Mouse (Mus musculus) heart, postnatal 0 days (tissue): ENCODE measurements around the gene E330021D16Rik. TPM values are rescaled to one million over a fixed set of nuclear protein-coding genes. Genes with fewer than 3 reads are reported as not detected.

ENCODE experiments used
- ATAC-seq: fragments of 200-750 bp; cut with Nextera tagmentation; 2 replicates; pipeline ENCODE4 v1.8.0; 2017; ENCODE audit warnings: low read depth, moderate number of reproducible peaks, moderate library complexity; ENCODE audit not compliant: insufficient read depth
- DNase-seq: peaks from one replicate; pipeline ENCODE4 v3.0.0-alpha.2; 2016; ENCODE audit warnings: low spot score
- H3K27ac ChIP-seq: fragments of 300-500 bp; sonication (generic); 2 replicates; pipeline ENCODE4 v1.5.1; 2014; ENCODE audit warnings: low read depth, mild to moderate bottlenecking
- H3K27me3 ChIP-seq: fragments of 300-500 bp; sonication (generic); 2 replicates; pipeline ENCODE4 v1.6.1; 2014; ENCODE audit warnings: low read length, mixed read lengths; ENCODE audit not compliant: control insufficient read depth, insufficient read depth
- H3K36me3 ChIP-seq: fragments of 300-500 bp; sonication (generic); replicated peaks from 2 replicates; pipeline ENCODE4 v1.6.1; 2014; ENCODE audit warnings: low read length, mixed read lengths; ENCODE audit not compliant: control insufficient read depth, insufficient read depth
- H3K4me1 ChIP-seq: fragments of 300-500 bp; sonication (generic); 2 replicates; pipeline ENCODE4 v1.6.1; 2014; ENCODE audit warnings: antibody characterized with exemption; ENCODE audit not compliant: control insufficient read depth, insufficient read depth
- H3K4me2 ChIP-seq: fragments of 300-500 bp; sonication (generic); 2 replicates; pipeline ENCODE4 v1.6.1; 2014; ENCODE audit warnings: low read depth, mild to moderate bottlenecking, low read length, moderate library complexity
- H3K4me3 ChIP-seq: fragments of 300-500 bp; sonication (generic); 2 replicates; pipeline ENCODE4 v1.5.1; 2014; ENCODE audit warnings: low read depth, low read length
- H3K9ac ChIP-seq: fragments of 300-500 bp; sonication (generic); replicated peaks from 2 replicates; pipeline ENCODE4 v1.6.1; 2014; ENCODE audit warnings: low read depth, low read length, mixed read lengths
- H3K9me3 ChIP-seq: fragments of 300-500 bp; sonication (generic); replicated peaks from 2 replicates; pipeline ENCODE4 v1.6.1; 2016; ENCODE audit warnings: low read length; ENCODE audit not compliant: control insufficient read depth
- CTCF ChIP-seq: IDR thresholded peaks from 2 replicates; pipeline ENCODE4 v1.5.1; 2016; ENCODE audit warnings: antibody characterized with exemption, control low read depth, low read depth
- EP300 ChIP-seq: IDR thresholded peaks from 2 replicates; pipeline ENCODE4 v1.6.1; 2016; ENCODE audit warnings: antibody characterized with exemption, low read depth
- WGBS: fragments of 180-500 bp; shearing (Covaris S2); extraction: QIAGEN DNeasy Blood & Tissue Kit; methylation state at CpG from one replicate; pipeline ENCODE4 v1.1.7; 2014; 5-methylcytosine and 5-hydroxymethylcytosine counted together
- polyA plus RNA-seq: library from polyadenylated mRNA; unstranded; fragments of >200 nt; fragmentation: Nextera tagmentation; extraction: Ambion mirVana; gene quantifications from 2 replicates; pipeline ENCODE4 v1.2.1, GENCODE M21; 2015
- total RNA-seq: library from RNA; depleted of rRNA; stranded (reverse); fragments of >200 nt; gene quantifications from 2 replicates; pipeline ENCODE4 v1.2.3, GENCODE M21; 2014; ENCODE audit warnings: low replicate concordance

Gene E330021D16Rik
- total and polyA plus RNA-seq, 2 experiments from 2014 or later, result not detected

DNA sequence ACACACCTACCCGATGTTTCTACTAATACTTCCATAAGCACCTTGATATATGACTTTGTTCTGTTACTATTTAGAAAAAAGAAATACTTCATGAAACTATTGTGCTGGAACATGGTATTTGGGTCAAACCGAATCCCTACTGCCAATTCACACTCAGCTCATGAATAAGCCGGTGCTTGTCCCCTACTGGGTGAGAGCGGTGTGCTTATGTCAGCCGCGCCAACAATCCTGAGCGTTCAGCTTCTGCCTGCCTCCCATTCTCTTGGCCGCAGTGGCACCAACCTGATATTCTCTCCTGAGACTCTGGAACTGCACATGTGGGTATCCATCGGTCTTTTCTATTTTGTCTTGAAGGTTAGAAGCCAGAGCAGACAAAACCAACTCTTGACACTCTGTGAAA is 18.5 kb downstream of the E330021D16Rik start:
- H3K4me1 ChIP-seq, result no peaks in the 10 kb centered on the region
- WGBS, result 89% methylated on average over 9 of the region's 9 CpGs
- no peak for ATAC-seq

DNA sequence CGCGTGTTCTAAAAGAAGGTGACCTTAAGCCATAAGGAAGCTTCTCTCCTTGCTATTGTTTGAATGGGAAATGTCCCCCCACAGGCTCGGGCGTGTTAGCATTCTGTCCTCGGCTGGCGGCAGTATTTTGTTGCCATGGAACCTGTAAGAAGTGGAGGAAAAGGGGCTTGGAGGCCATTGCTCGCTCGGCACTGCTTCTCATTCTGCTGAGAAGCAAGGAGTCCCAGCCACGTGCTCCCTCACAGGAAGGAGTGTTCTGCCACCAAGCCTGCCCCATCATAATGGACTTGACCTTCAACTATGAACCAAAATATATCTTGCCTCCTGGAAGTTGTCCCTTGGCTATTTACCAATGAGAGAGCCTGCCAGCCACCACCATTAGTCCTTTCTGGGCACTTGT is 25.1 kb downstream of the E330021D16Rik start:
- ATAC-seq, result no peak
- H3K4me1 ChIP-seq, result no peaks in the 10 kb centered on the region
- no peak for DNase-seq
- no peak for TF ChIP-seq EP300
- no peak for TF ChIP-seq CTCF
- no peaks in the 10 kb centered on the region for H3K27me3 ChIP-seq
- H3K27ac ChIP-seq, result no peak overlapping the region
- no peak overlapping the region for H3K9ac ChIP-seq
- H3K4me3 ChIP-seq, result no peak overlapping the region
- H3K9me3 ChIP-seq, result peaks cover 7% of the 10 kb centered on the region; the same call in 1 of the 2 replicates
- no peak overlapping the region for H3K4me2 ChIP-seq
- WGBS, result 56% methylated on average over 9 of the region's 9 CpGs
- no peaks in the 10 kb centered on the region for H3K36me3 ChIP-seq

More for the DNA sequence above, 18.5 kb downstream of the E330021D16Rik start:
- Histone ChIP-seq H3K27ac (no peak overlapping the region), H3K36me3 (no peaks in the 10 kb centered on the region), H3K4me2 (no peak overlapping the region), H3K27me3 (no peaks in the 10 kb centered on the region), H3K4me3 (no peak overlapping the region), H3K9ac (no peak overlapping the region), H3K9me3 (peaks cover 7% of the 10 kb centered on the region; the same call in 1 of the 2 replicates)
- TF ChIP-seq EP300 (no peak), CTCF (no peak)
- no peak for DNase-seq

- Histone ChIP-seq H3K4me2 (no peak overlapping the region), H3K4me3 (no peak overlapping the region), H3K36me3 (no peaks in the 10 kb centered on the region), H3K27ac (no peak overlapping the region), H3K9ac (no peak overlapping the region), H3K9me3 (no peaks in the 10 kb centered on the region), H3K4me1 (no peaks in the 10 kb centered on the region), H3K27me3 (no peaks in the 10 kb centered on the region)
- no peak for ATAC-seq
- TF ChIP-seq CTCF (no peak; the same call in 1 of the 2 replicates), EP300 (no peak)
- no peak for DNase-seq
- 64% methylated on average over 7 of the region's 7 CpGs for WGBS
Measured at GRCm38 (mm10) chr6:136385287-136385686, 30.1 kb downstream of the E330021D16Rik start.

DNA sequence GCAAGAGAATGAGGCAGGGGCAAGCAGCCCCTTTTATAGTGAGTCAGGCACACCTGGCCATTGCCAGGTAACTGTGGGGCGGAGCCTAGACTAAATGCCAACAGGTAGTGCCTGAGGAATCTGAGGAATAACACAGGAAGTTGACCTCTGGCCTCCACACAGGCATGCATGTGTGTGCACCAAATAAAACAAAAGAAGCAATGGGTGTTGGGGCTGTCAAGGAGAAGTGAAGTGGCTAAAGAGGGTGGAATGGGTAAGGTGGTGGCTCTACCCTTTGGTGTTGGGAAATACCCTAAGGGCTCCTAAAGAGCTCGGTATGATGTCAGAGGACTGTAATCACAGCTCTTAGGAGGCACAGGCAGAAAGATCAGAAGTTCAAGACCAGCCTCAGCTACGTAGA is 32.2 kb downstream of the E330021D16Rik start:
- no peak for DNase-seq
- Histone ChIP-seq H3K9ac (no peak overlapping the region), H3K4me1 (no peaks in the 10 kb centered on the region), H3K27ac (no peak overlapping the region), H3K36me3 (no peaks in the 10 kb centered on the region), H3K4me3 (no peak overlapping the region), H3K9me3 (no peaks in the 10 kb centered on the region), H3K4me2 (no peak overlapping the region), H3K27me3 (no peaks in the 10 kb centered on the region)
- whole genome bisulfite sequencing, result 79% methylated on average over 3 of the region's 3 CpGs
- TF ChIP-seq CTCF (no peak), EP300 (no peak)
- ATAC-seq, result no peak

- DNase-seq, result no peak
- H3K27me3 ChIP-seq, result no peaks in the 10 kb centered on the region
- H3K36me3 ChIP-seq, result no peaks in the 10 kb centered on the region
- H3K4me3 ChIP-seq, result no peak overlapping the region
- H3K9me3 ChIP-seq, result no peaks in the 10 kb centered on the region
- no peak overlapping the region for H3K4me2 ChIP-seq
- no peak overlapping the region for H3K9ac ChIP-seq
- TF ChIP-seq EP300 (no peak), CTCF (no peak)
- ATAC-seq, result no peak
- H3K4me1 ChIP-seq, result no peaks in the 10 kb centered on the region
- H3K27ac ChIP-seq, result no peak overlapping the region
Measured at GRCm38 (mm10) chr6:136376097-136376496, 39.3 kb downstream of the E330021D16Rik start.

GRCm38 (mm10) chr6:136364430-136365098 is 50.8 kb downstream of the E330021D16Rik start:
- H3K4me3 ChIP-seq, result no peak overlapping the region
- no peak overlapping the region for H3K9ac ChIP-seq
- H3K4me2 ChIP-seq, result no peak overlapping the region
- H3K9me3 ChIP-seq, result no peaks in the 10 kb centered on the region
- 66% methylated on average over 12 of the region's 12 CpGs for WGBS
- H3K27ac ChIP-seq, result no peak overlapping the region
- no peaks in the 10 kb centered on the region for H3K4me1 ChIP-seq
- DNase-seq, result no peak
- no peaks in the 10 kb centered on the region for H3K27me3 ChIP-seq
- no peak for TF ChIP-seq CTCF
- no peak for TF ChIP-seq EP300
- no peak for ATAC-seq
- H3K36me3 ChIP-seq, result no peaks in the 10 kb centered on the region
